ENCODE assay signal across 8 mouse cellular contexts in genomic region chr16:37776166-37776859, GRCm38 (mm10). TPM values are rescaled to one million over a fixed set of nuclear protein-coding genes. Genes with fewer than 3 reads are reported as not detected.
A peak's percentile ranks its signal among the peaks of the same experiment; 100 is the strongest.
DNase-seq lines count a peak whose midpoint lies in the region; ATAC-seq and TF ChIP-seq lines count a peak whose summit lies in the region.

No protein-coding gene starts in this region.

- H3K36me3 ChIP-seq in lung, embryonic 15.5 days, result no peaks in the 10 kb centered on the region
- no peaks in the 10 kb centered on the region for H3K36me3 ChIP-seq in forebrain, embryonic 13.5 days (ENCODE audit: poor library complexity, severe bottlenecking)
- peaks cover 12% of the 10 kb centered on the region for H3K36me3 ChIP-seq in limb, embryonic 12.5 days
- H3K36me3 ChIP-seq in small intestine, adult 2 months (ENCODE audit: control insufficient read depth, insufficient read depth, low read length), result no peaks in the 10 kb centered on the region

- no peak for TF ChIP-seq POLR2A in small intestine, adult 2 months (IDR thresholded peaks at IDR 0.05; ENCODE audit: low read depth, low read length)

- WGBS in lung, embryonic 15.5 days, result 29% methylated on average over 14 of the region's 14 CpGs
- 34% methylated on average over 14 of the region's 14 CpGs for WGBS in forebrain, embryonic 13.5 days
- WGBS in limb, embryonic 12.5 days, result 26% methylated on average over 14 of the region's 14 CpGs
- WGBS in small intestine, adult 2 months, result 33% methylated on average over 14 of the region's 14 CpGs

- H3K27ac ChIP-seq in lung, embryonic 15.5 days, result peak overlapping the region; percentile 95; the same call in 1 of the 2 replicates
- H3K27ac ChIP-seq in forebrain, embryonic 13.5 days, result peak overlapping the region; percentile 41; the same call in 1 of the 2 replicates
- peak overlapping the region; percentile 96 for H3K27ac ChIP-seq in limb, embryonic 12.5 days
- H3K27ac ChIP-seq in small intestine, adult 2 months (ENCODE audit: insufficient read depth, low read depth, low read length), result no peak overlapping the region

- no peak for TF ChIP-seq CTCF in small intestine, adult 2 months (IDR thresholded peaks at IDR 0.05; ENCODE audit: extremely low read depth, insufficient read length, insufficient replicate concordance, low read depth, low read length)

- peak overlapping the region; percentile 90 for H3K4me3 ChIP-seq in lung, embryonic 15.5 days
- H3K4me3 ChIP-seq in forebrain, embryonic 13.5 days, result peak overlapping the region; percentile 73
- H3K4me3 ChIP-seq in limb, embryonic 12.5 days (replicated peaks), result peak overlapping the region; percentile 73
- H3K4me3 ChIP-seq in small intestine, adult 2 months (ENCODE audit: low read depth, low read length), result peak overlapping the region; percentile 70

- H3K9me3 ChIP-seq in lung, embryonic 15.5 days, result no peaks in the 10 kb centered on the region
- H3K9me3 ChIP-seq in forebrain, embryonic 13.5 days (replicated peaks), result no peaks in the 10 kb centered on the region
- no peaks in the 10 kb centered on the region for H3K9me3 ChIP-seq in limb, embryonic 12.5 days

- DNase-seq in lung, postnatal 25 days (ENCODE audit: low spot score), result no peak
- no peak for DNase-seq in frontal cortex, postnatal 36 days (ENCODE audit: low spot score in 2 of 2)
- DNase-seq in layer of hippocampus, adult 9-11 months, result no peak
- DNase-seq in thymus, postnatal 0 days (ENCODE audit: low spot score), result no peak

- peaks cover 38% of the 10 kb centered on the region for H3K4me1 ChIP-seq in lung, embryonic 15.5 days
- H3K4me1 ChIP-seq in forebrain, embryonic 13.5 days, result peaks cover 33% of the 10 kb centered on the region
- H3K4me1 ChIP-seq in limb, embryonic 12.5 days (replicated peaks), result peaks cover 31% of the 10 kb centered on the region
- H3K4me1 ChIP-seq in small intestine, adult 2 months (ENCODE audit: control insufficient read depth, insufficient read depth, insufficient read length, low read length), result peaks cover 4% of the 10 kb centered on the region

- H3K9ac ChIP-seq in lung, embryonic 15.5 days, result peak overlapping the region; percentile 98
- peak overlapping the region; percentile 89 for H3K9ac ChIP-seq in forebrain, embryonic 13.5 days
- peak overlapping the region; percentile 92 for H3K9ac ChIP-seq in limb, embryonic 12.5 days (replicated peaks)

- peak; percentile 11 for ATAC-seq in lung, embryonic 15.5 days (ENCODE audit: borderline replicate concordance, extremely low read depth, low FRiP score, low TSS enrichment)
- peak; percentile 30 for ATAC-seq in forebrain, embryonic 13.5 days
- ATAC-seq in limb, embryonic 12.5 days (ENCODE audit: insufficient number of reproducible peaks, insufficient read depth, low FRiP score, low TSS enrichment, low read depth), result peak; percentile 12; the same call in 1 of the 2 replicates

- peak overlapping the region; percentile 66 for H3K4me2 ChIP-seq in lung, embryonic 15.5 days
- peak overlapping the region; percentile 95 for H3K4me2 ChIP-seq in forebrain, embryonic 13.5 days
- H3K4me2 ChIP-seq in limb, embryonic 12.5 days, result peak overlapping the region; percentile 62

- 0 out of 2 replicates have a peak, but pooled peaks cover 5% of the 10 kb centered on the region for H3K27me3 ChIP-seq in lung, embryonic 15.5 days
- H3K27me3 ChIP-seq in forebrain, embryonic 13.5 days, result no peaks in the 10 kb centered on the region
- H3K27me3 ChIP-seq in limb, embryonic 12.5 days, result no peaks in the 10 kb centered on the region
- H3K27me3 ChIP-seq in small intestine, adult 2 months (ENCODE audit: control insufficient read depth, insufficient read depth, low read length), result peaks cover 12% of the 10 kb centered on the region

RNA-seq across cellular contexts. Expression of gene Fstl1, which starts 0.4 kb away (rescaled TPM):
- 520 and 550 TPM in 2 replicates for polyA plus RNA-seq in lung, embryonic 15.5 days (2015; fragmentation: Nextera tagmentation; extraction: Ambion mirVana)
- 81.8 and 82.7 TPM in 2 replicates for polyA plus RNA-seq in forebrain, embryonic 13.5 days (2015; fragmentation: Nextera tagmentation; extraction: Ambion mirVana)
- polyA plus RNA-seq in limb, embryonic 12.5 days (2016; fragmentation: Nextera tagmentation; extraction: Ambion mirVana), result 385 and 432 TPM in 2 replicates
- 4.7 and 5.4 TPM in 2 replicates for polyA plus RNA-seq in small intestine, adult 2 months (2012; rRNA removed)
- polyA plus RNA-seq in thymus, postnatal 0 days (2015; fragmentation: Nextera tagmentation; extraction: Ambion mirVana), result 59.9 and 70.6 TPM in 2 replicates
